Mouse (Mus musculus) G1E (cell line): Measurements from ENCODE around the gene Cep55.

Experiments
- CTCF ChIP-seq: IDR thresholded peaks from 2 replicates; pipeline ENCODE4 v1.5.1; 2012; ENCODE audit warnings: low read depth, low read length, inconsistent platforms, mixed read lengths
- GATA1 ChIP-seq: IDR thresholded peaks from 2 replicates; pipeline ENCODE4 v1.6.1; 2012; ENCODE audit warnings: borderline replicate concordance, low read length, inconsistent platforms, mixed read lengths
- GATA2 ChIP-seq: IDR thresholded peaks from 2 replicates; pipeline ENCODE4 v1.6.1; 2012; ENCODE audit warnings: low read depth, low read length, inconsistent platforms, borderline replicate concordance
- TAL1 ChIP-seq: conservative IDR thresholded peaks from 2 replicates; pipeline ENCODE4 v1.6.1; 2012; ENCODE audit warnings: low read depth, low read length, inconsistent platforms, mixed read lengths

DNA sequence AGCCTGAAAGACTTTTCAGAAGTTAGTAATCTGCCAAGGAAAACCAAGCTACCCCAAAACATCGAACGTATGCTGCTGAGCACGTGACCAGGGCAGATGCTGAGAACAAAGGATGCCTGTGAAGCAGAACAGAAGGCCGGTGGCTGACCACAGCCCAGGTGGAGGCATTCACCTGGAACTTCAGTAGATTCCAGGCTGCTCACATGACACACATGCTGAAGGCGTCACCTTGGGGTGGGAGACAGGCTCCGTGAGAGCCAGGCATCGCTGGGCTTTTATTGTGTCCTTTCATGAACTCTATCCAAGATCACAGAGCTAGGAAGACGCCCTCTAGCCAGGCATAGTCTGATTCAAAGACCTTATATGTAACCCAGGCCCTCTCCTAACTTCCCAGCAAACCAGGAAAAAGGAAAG is 28.6 kb upstream of the Cep55 start:
- TF ChIP-seq CTCF (no peak), GATA1 (no peak), GATA2 (no peak), TAL1 (no peak)
